Mouse (Mus musculus) bone marrow, adult 2 months (tissue): Measurements from ENCODE around the gene H2afy2. TPM values are rescaled to one million over a fixed set of nuclear protein-coding genes. Genes with fewer than 3 reads are reported as not detected.

Source experiments
- H3K27ac ChIP-seq: fragments of 200-500 bp; 2 replicates; pipeline ENCODE4 v1.5.1; 2012; ENCODE audit warnings: low read depth, mild to moderate bottlenecking, control low read depth, inconsistent platforms, low read length; ENCODE audit not compliant: control insufficient read depth, poor library complexity, insufficient read depth
- H3K4me1 ChIP-seq: fragments of 200-500 bp; 2 replicates; pipeline ENCODE4 v1.6.1; 2011; ENCODE audit warnings: low read length; ENCODE audit not compliant: control insufficient read depth, insufficient read depth
- H3K4me3 ChIP-seq: fragments of 200-500 bp; replicated peaks from 2 replicates; pipeline ENCODE3; 2011; ENCODE audit warnings: mild to moderate bottlenecking, low read depth, low read length, control low read depth; ENCODE audit not compliant: control insufficient read depth
- CTCF ChIP-seq: fragments of 200-500 bp; IDR thresholded peaks from 2 replicates; pipeline ENCODE4 v1.5.1; 2011; ENCODE audit warnings: low read length, control low read depth; ENCODE audit not compliant: control insufficient read depth, insufficient read depth
- POLR2A ChIP-seq: fragments of 200-500 bp; IDR thresholded peaks from 2 replicates; pipeline ENCODE4 v1.6.1; 2011; ENCODE audit warnings: low read depth, mild to moderate bottlenecking, control low read depth, low read length, borderline replicate concordance; ENCODE audit not compliant: control insufficient read depth
- whole genome bisulfite sequencing: fragments of 180-500 bp; shearing (Covaris S2); methylation state at CpG from one replicate; pipeline ENCODE4 v1.1.7; 2018; 5-methylcytosine and 5-hydroxymethylcytosine counted together
- polyA plus RNA-seq: library from polyadenylated mRNA; stranded (reverse); fragments of >200 nt; gene quantifications from 2 replicates; pipeline ENCODE4 v1.2.4, GENCODE M21; 2011; ENCODE audit warnings: low replicate concordance; ENCODE audit not compliant: missing spikeins, insufficient read depth, insufficient read length

Gene H2afy2
- 0.45 and 3.9 TPM in 2 replicates for polyA plus RNA-seq

DNA sequence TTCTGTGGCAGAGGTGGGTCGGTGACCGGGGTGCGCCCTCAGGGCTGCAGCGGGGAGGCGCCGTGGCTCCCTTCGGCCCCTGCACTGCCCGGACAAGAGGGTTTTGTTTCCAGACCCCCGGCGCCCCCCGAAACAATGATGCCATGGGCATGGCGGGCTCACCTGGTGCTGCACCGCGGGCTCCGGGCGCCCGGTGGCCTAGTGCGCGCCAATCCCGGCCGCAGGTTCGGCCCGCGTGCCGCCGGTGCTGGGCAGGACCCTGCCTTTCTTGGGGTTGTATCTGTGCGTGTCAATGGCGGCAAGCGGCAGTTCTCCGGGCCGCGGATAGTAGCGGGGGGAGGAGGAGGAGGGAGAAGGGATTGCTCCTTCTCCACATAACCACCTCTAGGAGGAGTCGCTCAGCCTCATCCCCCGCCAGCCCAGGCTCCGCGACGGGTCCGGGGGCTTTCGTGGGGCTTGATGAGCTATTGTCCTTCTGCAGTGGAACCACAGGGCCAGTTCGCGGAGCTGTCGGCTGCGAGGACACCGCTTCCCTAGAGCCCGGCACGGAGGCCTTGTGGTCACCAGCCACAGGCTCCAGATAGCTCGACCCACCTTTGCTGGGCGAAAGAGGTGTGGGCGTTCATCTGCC lies at the start of gene H2afy2:
TSS of gene H2afy2 (minus strand) at position 527 of the 631 bp plus-strand sequence.
- no peaks in the 10 kb centered on the region for H3K4me1 ChIP-seq
- H3K4me3 ChIP-seq: no peak within 1 kb of the TSS
- no peak within 1 kb of the TSS; the same call in 1 of the 2 replicates for H3K27ac ChIP-seq
- 2% methylated on average over 50 of the region's 50 CpGs for WGBS
- TF ChIP-seq CTCF (no peak), POLR2A (no peak)

DNA sequence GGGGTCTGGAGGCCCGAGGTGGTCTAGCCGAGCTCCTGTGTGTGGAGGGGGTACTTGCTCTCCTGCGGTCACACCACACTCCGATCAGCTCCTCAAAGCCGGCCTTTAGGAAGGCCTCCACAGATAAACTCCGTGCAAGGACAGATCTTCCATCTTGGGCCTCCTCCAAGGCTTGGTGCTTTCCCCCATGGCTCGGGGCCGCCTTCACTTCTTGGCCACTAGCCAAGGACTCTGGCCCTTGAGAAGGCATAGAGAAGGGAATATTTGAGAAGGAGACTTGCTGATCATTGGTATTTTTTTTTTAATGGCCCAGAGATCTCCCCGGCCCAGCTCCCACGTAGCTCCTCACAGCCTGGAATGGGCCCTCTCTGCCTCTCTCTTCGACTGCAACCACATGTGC lies 48.8 kb upstream of the H2afy2 start:
- no peak for TF ChIP-seq CTCF
- no peaks in the 10 kb centered on the region for H3K4me1 ChIP-seq
- no peak overlapping the region for H3K4me3 ChIP-seq
- no peak overlapping the region for H3K27ac ChIP-seq
- 77% methylated on average over 11 of the region's 11 CpGs for WGBS

DNA sequence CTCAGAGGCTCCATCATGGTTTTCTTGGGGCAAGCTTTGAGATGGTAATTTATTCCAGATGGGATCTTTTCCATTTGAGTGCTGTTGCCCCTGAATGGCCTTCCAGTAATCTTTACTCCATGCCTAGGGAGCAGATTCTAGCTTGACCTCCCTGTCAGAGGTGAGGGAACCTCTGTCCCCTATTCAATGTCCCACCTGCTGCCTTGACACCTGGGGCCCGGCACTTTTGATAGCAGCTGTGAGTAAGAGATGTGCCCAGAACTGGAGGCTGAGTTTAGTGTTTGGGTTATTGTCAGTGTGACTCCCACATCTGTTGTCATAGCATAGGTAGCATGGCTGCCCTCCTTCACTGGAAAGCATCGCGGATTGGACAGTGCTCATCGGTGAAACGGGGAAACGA lies 47.8 kb upstream of the H2afy2 start:
- TF ChIP-seq POLR2A (no peak), CTCF (no peak)
- H3K27ac ChIP-seq: no peak overlapping the region
- no peak overlapping the region for H3K4me3 ChIP-seq
- H3K4me1 ChIP-seq: no peaks in the 10 kb centered on the region
- 92% methylated on average over 6 of the region's 6 CpGs for WGBS

DNA sequence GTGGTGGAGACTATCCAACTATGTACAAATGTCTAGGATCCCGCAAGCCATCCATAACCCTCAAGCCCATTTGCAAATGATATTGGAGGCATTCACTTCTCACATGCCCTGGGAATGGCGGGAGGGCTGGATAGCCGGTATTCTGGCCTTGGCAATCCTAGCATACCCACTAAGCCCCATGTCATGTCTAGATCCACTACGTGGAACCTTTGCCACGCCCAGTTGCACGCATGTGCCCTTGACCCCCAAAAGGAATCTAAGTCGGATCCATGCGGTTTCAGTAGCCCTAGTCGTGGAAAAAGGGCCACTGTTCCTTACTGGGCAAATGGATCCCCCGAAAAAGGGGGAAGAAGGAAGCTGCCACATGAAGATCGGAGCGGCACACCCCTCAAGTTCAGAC lies 47.3 kb upstream of the H2afy2 start:
- WGBS: 76% methylated on average over 12 of the region's 12 CpGs
- Histone ChIP-seq H3K4me1 (no peaks in the 10 kb centered on the region), H3K27ac (no peak overlapping the region), H3K4me3 (no peak overlapping the region)
- TF ChIP-seq POLR2A (no peak), CTCF (no peak)

DNA sequence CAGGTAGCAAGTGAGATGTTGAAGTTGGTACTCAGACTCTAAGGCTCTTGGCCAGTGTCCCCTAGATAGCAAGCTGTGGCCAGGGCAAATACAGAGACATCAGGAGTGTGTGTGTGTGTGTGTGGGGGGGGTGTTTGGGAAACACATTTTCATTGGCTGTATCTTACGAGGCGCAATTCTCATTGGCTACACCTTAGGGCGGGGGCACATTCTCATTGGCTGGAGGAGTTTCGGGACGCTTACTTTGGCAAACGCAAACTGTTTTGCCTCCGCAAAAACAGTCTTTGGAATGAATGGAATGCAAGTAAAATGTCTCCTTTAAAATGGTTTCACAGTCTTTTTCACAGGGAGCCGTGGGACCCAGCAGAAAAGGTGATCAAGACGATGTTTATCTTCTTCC lies 46.9 kb upstream of the H2afy2 start:
- H3K27ac ChIP-seq: no peak overlapping the region
- no peaks in the 10 kb centered on the region for H3K4me1 ChIP-seq
- H3K4me3 ChIP-seq: no peak overlapping the region
- 75% methylated on average over 9 of the region's 9 CpGs for WGBS
- TF ChIP-seq POLR2A: no peak
- TF ChIP-seq CTCF: no peak

DNA sequence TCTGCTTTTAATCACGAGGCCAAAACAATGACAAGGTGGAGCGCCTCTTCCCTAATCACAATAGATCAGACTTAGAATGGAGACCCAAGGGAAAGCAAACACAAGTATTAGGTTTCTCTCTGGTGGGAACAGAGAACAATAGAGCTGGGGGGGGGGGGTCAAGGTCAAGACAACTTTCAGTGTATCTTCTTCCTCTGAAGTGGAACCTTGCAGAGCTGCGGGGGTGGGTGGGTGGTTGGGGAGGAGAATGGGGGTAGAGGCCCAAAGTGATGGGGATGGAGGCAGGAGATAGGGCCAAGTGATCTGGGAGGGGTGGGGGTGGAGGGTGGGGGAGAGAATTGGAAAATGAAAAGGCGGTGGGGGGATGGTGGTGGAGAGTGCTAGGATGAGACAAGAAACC lies 45.1 kb upstream of the H2afy2 start:
- no peaks in the 10 kb centered on the region for H3K4me1 ChIP-seq
- WGBS: 72% methylated on average over 4 of the region's 4 CpGs
- H3K27ac ChIP-seq: no peak overlapping the region
- TF ChIP-seq POLR2A (no peak), CTCF (no peak)
- H3K4me3 ChIP-seq: no peak overlapping the region

DNA sequence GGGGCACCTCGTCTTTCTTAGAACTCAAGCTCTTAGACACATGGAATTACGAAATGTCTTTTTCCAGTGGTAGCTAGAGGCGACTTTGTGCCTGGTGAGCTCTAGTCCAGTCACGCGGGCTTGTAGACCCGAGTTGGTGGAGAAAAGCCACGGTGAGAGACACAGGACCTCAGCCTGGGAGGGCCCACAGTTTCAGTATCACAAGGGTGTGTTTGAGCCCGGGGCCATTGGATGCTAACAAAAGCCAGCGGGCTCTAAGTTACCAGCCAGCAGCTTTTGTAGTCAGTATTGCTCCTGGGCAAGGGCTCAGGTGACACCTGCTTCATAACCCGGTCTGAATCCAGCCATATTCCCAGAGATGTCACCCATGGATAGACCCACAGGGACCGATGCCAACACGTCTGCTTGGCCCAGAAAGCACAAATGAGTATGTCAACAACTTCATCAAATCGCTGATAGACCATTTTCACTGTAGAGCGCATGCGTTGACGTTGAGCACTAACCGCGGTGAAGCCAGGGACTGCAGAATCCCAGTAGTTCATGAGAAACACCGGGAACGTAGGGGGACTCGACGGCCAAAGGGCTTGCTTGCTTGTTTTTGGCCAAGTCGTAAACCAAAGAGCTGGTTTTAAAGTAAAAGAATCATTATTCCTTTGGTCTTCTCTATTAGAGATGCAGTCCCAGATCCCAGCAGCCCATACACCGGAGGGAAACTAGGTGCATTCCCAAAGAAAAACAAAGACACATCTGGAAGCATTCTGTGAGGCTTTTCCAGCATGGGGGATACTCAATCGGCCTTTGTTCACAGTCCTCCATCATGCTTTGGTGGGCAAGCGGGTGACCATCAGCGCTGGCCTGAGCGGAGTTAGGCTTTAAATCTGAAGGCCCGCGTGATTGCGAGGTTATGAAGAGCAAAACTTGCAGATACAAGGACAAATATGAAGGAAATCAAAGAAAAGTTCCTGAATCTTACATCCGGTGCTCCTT lies 44.3 kb upstream of the H2afy2 start:
- WGBS: 88% methylated on average over 32 of the region's 32 CpGs

DNA sequence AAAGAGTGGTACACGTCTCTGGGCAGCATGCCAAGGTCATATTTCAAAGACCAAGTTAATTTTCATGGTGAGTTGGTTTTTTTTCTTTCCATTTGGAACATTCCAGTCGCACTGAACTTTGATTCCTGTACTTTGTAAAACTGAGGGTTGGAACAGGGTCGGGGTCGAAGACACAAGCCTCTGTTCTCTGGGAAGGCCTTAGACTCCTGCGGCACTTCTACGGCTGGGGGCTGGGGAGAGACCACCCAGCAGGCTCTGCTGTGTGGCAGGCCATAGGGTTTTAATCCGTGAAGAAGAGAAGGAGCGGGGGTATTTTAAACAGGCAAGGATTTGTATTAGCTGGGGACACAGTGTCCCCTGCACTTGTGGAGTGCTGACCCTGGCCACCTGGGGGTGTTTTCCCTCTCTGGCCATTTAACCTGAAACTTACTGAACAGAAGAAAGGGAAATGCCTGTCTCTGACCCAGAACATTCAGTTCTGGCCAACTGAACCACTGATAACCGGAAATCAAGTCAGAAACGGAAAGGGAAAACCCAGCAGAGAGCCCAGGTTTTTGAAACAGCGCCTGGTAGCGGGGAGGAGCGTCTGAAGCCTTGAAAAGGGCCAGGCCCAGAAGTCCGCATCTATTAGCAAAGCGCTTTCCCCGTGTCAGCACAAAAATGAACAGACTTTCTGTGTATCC lies 42.9 kb upstream of the H2afy2 start:
- Histone ChIP-seq H3K4me1 (no peaks in the 10 kb centered on the region), H3K27ac (no peak overlapping the region), H3K4me3 (no peak overlapping the region)
- WGBS: 54% methylated on average over 16 of the region's 16 CpGs
- TF ChIP-seq POLR2A: no peak
- TF ChIP-seq CTCF: no peak

More for the DNA sequence above, 44.3 kb upstream of the H2afy2 start:
- H3K27ac ChIP-seq: no peak overlapping the region
- H3K4me3 ChIP-seq: no peak overlapping the region
- TF ChIP-seq POLR2A (no peak), CTCF (no peak)
- H3K4me1 ChIP-seq: no peaks in the 10 kb centered on the region
